Mouse (Mus musculus) thymus, postnatal 0 days (tissue): ENCODE measurements around the gene Fam43a. TPM values are rescaled to one million over a fixed set of nuclear protein-coding genes. Genes with fewer than 3 reads are reported as not detected.

Source experiments
- DNase-seq: peaks from one replicate; pipeline ENCODE4 v3.0.0-alpha.2; 2015; ENCODE audit warnings: low spot score
- polyA plus RNA-seq: library from polyadenylated mRNA; unstranded; fragments of >200 nt; fragmentation: Nextera tagmentation; extraction: Ambion mirVana; gene quantifications from 2 replicates; pipeline ENCODE4 v1.2.1, GENCODE M21; 2015

Fam43a gene
- polyA plus RNA-seq, 1 experiment from 2014 or later = 13.3 TPM

DNA sequence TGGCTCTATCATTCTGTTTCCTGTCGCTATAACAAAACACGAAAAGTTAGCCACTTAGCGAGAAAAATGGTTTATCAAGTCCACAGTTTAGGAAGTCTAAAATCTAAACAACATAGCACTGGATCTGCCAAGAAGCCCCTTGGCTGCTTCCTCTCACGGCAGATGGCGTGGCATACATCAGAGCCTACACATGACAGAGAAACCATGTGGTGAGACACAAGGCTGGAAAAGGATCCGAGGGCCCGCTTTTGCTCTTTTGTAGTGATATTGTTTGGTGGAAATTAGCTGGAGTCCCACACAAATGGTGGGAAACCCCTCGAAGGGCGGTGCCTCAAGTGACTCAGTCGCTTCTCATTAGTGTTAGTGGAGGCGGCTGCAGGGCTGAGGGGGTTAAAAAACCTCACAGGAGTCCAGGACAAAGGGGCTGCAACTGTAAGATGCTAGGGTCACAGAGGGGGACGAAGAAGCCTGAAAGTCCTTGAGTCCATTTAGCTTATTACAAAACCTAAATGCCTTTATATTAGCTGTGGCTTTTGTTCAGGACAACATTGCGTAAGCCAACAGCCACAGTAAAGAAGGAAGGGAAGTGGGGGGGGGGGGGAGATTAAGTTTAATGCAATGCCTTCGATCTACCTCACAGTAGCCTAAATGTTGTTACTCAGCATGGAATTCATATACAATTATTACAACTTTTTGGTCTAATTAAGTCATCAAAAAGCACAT, 3.5 kb upstream of the Fam43a start:
- DNase-seq = no peak

DNA sequence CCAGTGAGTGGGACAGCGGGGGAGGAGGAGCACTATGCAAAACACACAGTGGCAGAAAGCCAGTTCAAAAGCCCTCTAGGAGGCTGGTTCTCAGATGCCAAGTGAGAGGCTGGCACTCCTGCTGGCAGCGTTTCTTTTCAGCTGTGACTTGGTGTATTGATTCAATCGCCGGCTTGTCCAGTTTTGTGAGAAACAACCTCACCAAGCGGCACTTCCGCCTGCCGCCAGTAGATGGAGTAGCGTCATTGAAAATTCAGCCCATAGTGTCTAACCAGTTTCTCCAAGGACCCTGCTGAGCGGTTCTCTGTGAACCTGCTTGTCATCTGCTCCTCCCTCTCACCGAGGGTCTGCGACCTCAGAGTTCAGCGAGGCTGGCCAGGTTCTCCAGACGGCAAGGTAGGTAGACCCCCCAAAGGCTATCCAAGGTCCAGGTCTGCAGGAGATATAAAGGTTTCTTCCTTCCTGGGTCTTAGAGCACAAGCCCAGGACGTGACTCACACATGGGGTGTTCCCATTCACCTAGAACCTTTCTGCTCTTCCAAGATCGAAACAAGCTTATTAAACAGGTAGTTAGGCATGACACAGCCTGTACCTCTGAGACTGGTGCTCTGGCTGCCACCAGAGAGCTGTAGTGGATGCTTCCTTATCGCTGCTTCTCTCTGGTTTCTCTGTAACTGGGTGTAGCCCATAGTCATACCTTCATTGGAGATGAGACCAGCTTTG, 2.4 kb upstream of the Fam43a start:
- DNase-seq = peak; percentile 86

DNA sequence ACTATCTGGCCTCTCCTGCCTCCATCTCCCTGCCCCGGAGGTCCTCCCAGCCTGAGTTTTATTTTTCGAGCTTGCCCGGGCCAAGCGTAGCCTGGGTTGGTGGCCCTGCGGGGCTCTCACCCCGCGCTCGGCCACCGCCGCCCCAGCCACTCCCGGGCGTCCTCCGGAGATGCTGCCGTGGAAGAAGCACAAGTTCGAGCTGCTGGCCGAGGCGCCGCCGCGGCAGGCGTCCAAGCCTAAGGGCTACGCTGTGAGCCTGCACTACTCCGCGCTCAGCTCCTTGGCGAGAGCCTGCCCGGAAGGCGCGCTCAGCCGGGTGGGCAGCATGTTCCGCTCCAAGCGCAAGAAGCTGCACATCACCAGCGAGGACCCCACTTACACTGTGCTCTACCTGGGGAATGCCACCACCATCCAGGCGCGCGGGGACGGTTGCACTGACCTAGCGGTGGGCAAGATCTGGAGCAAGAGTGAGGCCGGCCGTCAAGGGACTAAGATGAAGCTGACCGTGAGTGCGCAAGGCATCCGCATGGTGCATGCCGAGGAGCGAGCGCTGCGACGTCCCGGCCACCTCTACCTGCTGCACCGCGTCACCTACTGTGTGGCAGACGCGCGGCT, 1.0 kb downstream of the Fam43a start:
- peak; percentile 59 for DNase-seq

DNA sequence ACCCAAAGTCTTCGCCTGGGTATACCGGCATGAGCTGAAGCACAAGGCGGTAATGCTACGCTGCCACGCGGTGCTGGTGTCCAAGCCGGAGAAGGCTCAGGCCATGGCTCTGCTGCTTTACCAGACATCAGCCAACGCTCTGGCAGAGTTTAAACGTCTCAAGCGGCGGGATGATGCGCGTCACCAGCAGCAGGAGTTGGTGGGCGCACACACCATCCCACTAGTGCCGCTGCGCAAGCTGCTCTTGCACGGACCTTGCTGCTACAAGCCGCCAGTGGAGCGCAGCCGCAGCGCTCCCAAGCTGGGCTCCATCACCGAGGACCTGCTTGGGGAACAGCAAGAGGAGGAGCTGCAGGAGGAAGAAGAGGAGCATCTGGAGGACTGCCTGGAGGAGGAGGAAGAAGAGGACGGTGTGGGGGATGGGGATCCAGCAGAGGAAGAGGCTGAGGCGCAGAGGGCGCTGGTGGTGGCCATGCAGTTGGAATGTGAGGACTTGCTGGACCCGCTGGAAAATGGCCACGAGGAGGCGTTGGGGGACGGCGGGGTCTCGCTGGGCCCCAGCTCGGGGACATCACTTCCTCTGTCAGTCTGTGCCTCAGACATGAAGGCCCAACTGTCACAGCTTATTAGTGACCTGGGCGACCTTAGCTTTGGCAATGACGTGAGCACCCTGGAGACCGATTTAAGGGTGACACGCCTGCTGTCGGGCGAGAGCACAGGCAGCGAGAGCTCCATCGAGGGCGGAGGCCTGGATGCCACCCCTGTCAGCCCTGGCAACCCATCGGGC, 1.7 kb downstream of the Fam43a start:
- DNase-seq = peak; percentile 65

DNA sequence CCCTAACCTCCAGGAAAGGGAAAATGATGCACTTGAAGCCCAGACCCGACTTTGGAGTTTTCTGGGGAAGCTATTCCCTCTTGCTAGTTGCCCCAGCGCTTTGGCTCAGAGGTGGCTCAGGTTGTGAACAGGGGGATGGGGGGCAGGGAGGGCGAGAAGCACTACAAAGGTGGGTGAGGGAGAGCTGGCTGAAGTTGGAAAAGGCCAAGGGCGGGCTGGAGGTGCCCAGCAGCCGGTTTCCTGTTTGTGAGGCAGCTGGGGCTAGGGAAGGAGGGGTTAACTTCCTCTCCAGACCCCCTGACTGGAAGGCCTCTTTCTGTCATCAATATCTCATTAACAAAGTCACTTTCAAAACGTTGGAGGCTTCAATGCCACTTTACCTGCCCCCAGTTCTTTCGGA, 2.4 kb downstream of the Fam43a start:
- peak; percentile 30 for DNase-seq

DNA sequence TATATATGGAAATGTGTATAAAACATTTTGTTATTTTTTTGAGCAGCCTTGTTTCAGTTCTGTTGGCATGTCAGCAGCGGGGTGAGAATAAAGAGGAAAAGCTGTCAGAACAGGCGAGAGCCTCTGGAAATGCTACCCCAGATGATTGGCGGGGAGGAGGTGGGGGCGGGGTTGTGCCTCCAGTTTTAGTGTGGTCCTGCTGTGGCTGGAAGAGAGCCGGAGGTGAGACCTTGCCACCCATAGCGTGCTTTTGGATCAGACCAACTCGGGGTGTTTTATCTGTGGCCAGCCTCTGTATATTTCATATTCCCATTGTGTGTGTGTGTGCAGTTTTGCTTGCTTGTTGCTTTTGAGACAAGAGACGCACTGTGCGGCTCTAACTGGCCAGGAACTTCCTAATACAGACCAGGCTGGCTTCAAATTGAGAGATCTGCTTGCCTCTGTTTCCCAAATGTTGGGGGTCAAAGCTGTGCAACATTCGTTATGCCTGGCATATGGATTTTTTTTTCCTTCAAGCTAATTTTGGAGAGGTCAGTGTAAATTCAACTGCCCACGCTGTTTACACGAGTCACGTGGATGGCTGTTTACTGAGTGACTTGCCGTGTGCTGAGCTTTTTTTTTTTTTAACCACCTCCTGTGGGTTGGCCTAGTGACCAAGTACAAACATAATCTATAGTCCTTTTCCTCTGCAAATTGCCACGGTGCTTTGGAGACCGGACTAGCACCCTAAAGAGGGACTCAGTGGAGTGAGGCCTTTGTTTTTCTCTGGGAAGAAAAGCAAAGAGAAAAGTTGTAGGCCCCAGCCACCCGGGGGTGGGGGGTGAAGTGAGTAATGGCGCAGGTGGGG, 3.4 kb downstream of the Fam43a start:
- DNase-seq = peak; percentile 69

DNA sequence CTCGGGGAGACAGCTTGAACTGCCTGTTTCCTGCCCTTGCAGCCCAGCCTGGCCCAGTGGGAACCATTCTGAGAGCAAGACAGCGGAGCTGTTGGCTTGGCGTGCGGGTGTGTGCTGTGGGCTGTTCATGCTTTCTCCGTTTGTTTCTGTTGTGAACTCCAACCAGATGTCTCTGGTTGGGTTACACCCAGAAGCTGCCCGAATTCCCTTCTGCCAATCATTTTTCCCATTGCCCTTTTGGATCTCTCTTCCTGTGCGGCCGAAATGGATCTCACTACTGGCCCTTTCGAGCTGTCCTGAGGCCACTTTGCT, 4.0 kb downstream of the Fam43a start:
- no peak for DNase-seq

DNA sequence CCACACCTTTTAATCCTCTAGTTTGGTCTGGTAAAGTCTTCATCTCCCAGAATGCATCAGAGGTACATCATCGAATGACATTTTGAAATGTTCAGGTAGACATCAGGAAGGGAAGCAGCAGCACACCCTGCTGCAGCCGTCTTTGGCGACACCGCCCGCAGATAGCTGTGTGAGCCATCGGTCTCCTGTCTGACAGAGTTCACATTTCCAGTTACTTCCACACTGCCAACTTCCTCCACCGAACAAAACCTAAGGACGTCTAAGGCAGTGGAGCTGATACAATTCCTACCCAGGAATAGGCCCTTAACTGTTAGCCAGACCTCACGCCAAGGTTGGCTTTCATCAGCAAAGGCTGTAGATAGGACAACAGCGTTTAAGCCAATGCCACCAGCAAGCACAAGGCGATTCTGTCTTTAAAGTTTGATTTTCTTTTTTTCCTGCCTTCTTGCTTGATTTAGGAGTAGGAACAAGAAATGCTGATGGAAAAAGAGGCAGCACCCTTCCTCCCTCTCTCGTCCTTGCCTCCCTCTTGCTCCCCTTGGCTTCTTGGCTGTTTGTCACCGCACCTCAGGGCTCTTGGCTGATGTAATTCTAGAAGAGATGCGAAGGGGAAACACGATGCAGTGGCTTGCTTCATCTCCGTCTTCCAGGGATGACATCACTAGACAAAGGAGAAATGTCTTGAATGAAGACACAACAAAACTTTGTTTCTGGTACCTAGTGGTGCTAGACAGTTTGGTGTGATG, 4.7 kb downstream of the Fam43a start:
- DNase-seq = no peak

DNA sequence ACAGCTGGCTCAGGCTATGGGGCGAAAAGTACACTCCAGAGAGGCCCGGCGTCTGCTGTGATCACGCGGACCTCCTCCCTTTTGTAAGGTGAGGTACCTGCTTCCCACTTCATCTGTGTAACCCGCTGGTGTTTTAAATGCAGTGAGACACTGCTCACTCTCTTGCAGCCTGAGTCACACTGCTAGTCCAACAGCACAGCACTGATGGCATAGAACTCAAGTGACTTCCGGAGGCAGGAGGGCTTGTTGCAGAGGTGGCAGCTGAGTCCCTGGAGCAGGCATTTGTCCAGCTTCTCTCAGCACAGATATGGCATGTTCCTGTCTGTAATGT, 5.2 kb downstream of the Fam43a start:
- no peak for DNase-seq

DNA sequence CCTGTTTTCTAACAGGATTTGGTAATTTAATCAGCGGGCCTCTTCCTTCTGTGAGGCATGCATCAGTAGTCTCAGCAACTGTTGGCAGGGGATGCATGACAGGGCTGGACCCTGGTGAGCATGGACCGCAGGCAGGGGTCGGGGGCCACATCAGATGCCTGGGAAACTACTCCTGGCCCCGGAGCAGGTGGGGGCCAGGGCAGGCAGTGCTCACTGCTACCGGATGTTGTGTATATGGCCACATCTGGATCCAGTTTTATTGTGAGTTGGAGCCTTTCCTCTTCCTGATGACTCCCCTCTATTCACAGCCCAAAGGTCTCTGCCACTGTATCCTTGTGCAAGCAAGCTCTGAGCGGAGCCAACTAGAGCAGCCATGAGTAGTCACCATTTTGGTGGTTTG, 6.0 kb downstream of the Fam43a start:
- DNase-seq = no peak

DNA sequence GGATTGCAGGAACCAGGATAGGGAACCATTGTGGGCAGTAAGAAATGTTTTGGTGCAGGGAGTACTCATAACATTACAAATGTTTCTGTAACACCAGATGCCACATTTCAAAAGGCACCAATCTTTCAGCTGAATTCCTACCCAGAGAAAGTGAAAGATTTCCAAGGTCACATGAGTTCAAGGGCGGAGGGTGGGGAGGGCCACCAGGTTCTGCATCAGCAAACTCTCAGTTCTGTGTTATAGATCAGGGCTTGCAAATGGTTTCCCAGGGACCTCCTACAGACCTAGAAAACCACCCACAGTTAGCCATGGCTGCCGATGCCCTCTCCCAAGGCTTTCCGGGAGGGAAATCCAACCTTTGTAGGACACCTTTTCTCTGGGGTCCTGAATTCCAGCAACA, 8.3 kb downstream of the Fam43a start:
- no peak for DNase-seq

DNA sequence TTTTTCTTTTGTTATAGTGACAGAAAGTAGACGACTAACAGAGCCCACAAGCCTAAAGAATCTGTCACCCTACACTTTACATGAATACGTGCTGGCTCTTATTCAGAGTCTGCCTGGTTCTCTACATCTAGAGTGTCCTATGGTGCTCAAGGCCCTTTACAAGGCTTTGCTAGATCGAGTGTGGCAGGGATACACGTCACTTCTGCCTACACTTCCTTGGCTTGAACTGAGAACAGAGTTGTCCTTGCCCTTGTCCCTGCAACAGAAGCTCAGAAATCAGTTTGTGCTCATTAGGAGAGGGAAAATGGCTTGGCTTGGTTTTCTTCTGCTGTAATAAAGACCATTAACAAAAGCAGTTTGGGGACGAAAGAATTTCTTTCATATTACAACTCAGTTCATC, 11.8 kb downstream of the Fam43a start:
- no peak for DNase-seq

DNA sequence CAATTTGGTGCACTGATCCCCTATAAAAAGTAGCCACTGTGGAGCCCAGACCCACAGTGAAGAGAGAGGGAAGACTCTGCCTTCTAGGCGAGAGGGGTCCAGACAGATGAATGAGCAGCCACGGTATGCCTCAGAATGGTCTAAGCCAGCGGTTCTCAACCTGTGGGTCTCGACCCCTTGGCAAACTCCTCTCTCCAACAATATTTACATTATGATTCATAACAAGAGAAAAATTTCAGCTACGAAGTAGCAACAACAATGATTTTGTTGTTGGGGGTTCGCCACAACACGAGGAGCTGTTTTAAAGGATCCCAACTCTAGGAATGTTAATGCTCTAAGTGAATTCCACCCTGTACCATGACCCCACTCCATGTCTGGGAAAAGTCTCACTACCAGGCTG, 13.6 kb downstream of the Fam43a start:
- DNase-seq = no peak

DNA sequence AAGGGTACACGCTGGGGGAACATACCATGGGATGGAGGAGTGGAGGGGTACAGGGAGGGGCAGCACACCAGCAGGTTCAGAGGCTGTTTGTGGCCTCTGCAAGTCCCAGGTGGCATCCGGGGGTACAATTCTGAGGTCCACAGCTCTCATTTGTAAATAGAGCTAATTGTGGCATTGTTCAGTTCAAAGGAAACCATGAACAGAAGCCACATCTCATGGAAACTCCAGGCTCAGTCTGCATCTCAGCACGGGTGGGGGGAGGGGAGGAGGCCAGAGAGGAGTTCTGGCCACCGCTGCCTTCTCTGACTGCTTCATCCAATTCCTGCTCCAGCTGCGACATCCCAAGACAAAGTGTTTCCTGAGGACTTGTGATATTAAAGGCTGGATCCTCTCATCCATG, 14.6 kb downstream of the Fam43a start:
- DNase-seq = peak; percentile 26

DNA sequence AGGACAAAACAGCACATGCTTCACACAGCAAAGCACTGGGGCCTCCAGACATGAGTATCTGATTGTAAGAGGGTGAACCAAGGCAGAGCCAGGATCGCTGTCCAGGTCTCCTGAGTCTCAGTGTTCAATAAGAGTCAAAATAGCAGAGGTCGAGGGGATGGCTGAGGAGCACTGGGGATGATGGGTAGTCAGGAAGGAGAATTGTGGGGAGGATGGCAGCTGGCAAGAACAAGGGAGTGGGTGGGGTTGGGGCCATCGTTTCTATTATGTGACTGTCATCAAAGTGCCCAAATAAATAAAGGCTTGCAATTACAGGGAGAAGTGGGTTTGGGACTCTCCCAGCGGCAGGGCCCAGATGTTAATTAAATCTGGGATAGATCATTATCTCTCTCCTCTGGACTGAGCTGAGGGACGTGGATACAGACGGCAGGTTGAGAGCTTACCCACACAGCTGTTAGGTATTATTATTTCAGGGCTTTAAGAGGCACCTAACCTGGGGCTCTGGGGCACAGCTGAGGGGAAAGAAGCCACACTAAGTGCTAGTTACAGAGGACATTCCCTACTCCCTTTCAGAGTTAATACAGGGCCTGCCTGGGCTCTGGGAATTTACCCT, 15.3 kb downstream of the Fam43a start:
- DNase-seq = no peak

DNA sequence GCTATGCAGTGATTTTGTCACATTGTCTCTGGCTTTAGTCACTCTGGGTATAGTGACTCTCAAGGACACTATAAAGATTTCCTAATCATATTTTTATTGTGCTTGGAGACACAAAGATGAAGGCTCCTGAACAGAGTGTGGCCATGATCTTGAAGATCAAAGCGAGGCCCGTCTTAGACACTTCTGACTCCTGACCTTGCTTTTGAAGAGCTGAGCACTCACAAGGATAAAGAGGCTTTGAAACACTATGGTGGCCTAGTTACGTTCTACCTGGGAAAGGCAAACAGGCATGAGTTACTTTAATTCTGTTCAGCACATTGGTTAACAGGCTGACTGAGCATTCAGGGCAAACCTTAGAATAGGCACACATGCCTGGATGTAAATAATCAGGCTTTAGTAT, 16.8 kb downstream of the Fam43a start:
- no peak for DNase-seq

DNA sequence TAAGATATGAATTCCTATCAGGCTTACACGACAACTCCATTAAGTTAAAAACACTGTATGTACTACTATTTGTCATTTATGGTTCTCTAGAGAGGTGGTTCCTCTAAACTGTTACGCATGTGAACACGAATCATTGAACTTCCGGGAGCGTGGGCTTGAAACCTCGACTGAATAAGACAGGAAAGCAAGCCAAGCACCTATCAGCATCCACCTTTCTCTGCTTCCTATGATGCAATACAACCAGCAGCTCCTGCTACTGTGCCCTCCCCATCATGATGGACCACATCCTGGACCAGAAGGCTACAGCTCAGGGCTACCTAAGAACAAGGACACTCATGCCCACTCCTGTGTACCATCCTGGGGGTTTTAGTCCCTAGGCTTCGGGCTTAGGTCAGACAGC, 24.1 kb downstream of the Fam43a start:
- peak; percentile 53 for DNase-seq

DNA sequence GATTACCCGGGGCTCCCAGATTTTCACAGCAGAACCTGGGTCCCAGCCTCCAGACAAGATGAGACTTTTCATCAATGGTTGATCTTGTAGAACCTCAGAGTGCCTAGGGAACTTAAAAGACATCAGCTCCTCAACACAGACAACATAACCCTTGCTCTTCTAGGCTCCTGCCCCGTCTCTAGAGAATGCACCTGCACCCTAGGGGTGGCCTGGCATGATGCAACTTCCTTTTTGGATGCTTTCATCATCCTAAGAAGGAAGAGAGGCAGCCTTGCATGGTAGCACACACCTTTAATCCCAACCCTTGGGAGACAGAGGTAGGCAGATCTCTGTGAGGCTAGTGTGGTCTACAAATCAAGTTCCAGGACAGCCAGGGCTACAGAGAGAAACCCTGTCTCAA, 25.1 kb downstream of the Fam43a start:
- DNase-seq = peak; percentile 70

DNA sequence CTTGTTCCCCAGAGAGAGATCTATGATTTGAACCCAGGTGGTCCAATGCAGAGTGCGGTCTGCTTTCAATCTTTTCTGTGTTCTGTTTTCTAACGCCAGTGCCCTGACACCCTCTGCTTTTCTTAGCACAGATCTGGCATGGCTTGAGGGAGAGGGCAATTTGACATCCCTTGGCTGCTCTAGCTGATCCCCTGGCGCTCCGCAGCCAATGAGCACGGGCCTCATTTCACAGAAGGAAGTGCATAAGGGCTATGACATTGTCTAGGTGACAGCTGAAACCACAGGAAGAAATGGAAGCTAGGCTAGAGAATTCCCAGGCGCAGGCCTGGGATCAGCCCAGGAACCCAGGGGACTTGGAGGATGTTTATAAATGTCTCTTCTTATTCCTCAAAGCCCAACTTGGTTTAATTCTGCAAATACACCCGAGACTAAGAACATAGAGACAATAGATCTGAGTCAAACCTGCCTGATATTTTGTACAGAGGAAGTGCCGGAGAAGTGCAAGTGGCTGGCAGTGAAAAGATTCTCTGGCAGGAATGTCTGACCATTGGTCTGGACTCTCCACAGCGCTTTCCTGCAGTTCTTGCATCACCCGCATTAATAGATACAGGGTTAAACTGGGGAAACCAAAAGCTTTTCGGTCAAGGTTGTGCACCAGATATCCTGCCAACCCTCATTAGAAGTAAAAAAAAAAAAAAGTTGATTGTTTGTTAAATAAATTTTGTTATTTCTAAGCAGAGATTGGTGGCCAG, 28.2 kb downstream of the Fam43a start:
- DNase-seq = no peak
